In genomic region chr7:77132615-77133420, GRCm38 (mm10) we compare ENCODE assay signal across 8 mouse cellular contexts.
DNase-seq lines count a peak whose midpoint lies in the region; ATAC-seq and TF ChIP-seq lines count a peak whose summit lies in the region.

No protein-coding gene starts in this region.

- WGBS in lung, embryonic 16.5 days, result 33% methylated on average over 15 of the region's 15 CpGs
- 28% methylated on average over 15 of the region's 15 CpGs for WGBS in lung, postnatal 0 days
- WGBS in forebrain, embryonic 14.5 days, result 46% methylated on average over 15 of the region's 15 CpGs
- WGBS in midbrain, embryonic 15.5 days, result 46% methylated on average over 15 of the region's 15 CpGs

- peak; percentile 30 for DNase-seq in adrenal gland, postnatal 14 days
- no peak for DNase-seq in adrenal gland, adult 18-20 months (ENCODE audit: low spot score in 2 of 2)
- DNase-seq in lung, postnatal 0 days (ENCODE audit: low spot score), result no peak
- peak; percentile 39 for DNase-seq in forebrain, embryonic 14.5 days (ENCODE audit: low spot score)
- peak; percentile 36 to 48 for DNase-seq in layer of hippocampus, adult 8-10 months (ENCODE audit: low spot score in 2 of 2)
- DNase-seq in urinary bladder, postnatal 10 days (ENCODE audit: low spot score), result no peak

- TF ChIP-seq CTCF in lung, postnatal 0 days (IDR thresholded peaks at IDR 0.05), result no peak

- H3K27ac ChIP-seq in lung, embryonic 16.5 days (ENCODE audit: low read length), result no peak overlapping the region
- H3K27ac ChIP-seq in lung, postnatal 0 days (ENCODE audit: low read length), result no peak overlapping the region
- H3K27ac ChIP-seq in forebrain, embryonic 14.5 days (ENCODE audit: low read depth, low read length), result no peak overlapping the region
- no peak overlapping the region; the same call in 1 of the 2 replicates for H3K27ac ChIP-seq in midbrain, embryonic 15.5 days

- H3K27me3 ChIP-seq in lung, embryonic 16.5 days (ENCODE audit: control insufficient read depth, insufficient read depth, low read depth, low read length), result no peaks in the 10 kb centered on the region
- H3K27me3 ChIP-seq in lung, postnatal 0 days (replicated peaks; ENCODE audit: insufficient read depth, low read length), result no peaks in the 10 kb centered on the region
- H3K27me3 ChIP-seq in forebrain, embryonic 14.5 days (replicated peaks; ENCODE audit: control insufficient read depth, insufficient read depth, low read length), result no peaks in the 10 kb centered on the region
- no peaks in the 10 kb centered on the region for H3K27me3 ChIP-seq in midbrain, embryonic 15.5 days (replicated peaks)

- no peaks in the 10 kb centered on the region for H3K36me3 ChIP-seq in lung, embryonic 16.5 days (ENCODE audit: control insufficient read depth, insufficient read depth, low read length)
- H3K36me3 ChIP-seq in lung, postnatal 0 days (ENCODE audit: insufficient read depth, low read length), result no peaks in the 10 kb centered on the region
- H3K36me3 ChIP-seq in forebrain, embryonic 14.5 days (ENCODE audit: control insufficient read depth, insufficient read depth, low read length), result no peaks in the 10 kb centered on the region
- H3K36me3 ChIP-seq in midbrain, embryonic 15.5 days (replicated peaks), result no peaks in the 10 kb centered on the region

- no peak overlapping the region for H3K4me3 ChIP-seq in lung, embryonic 16.5 days (ENCODE audit: low read length)
- no peak overlapping the region for H3K4me3 ChIP-seq in lung, postnatal 0 days (ENCODE audit: low read depth, low read length)
- no peak overlapping the region for H3K4me3 ChIP-seq in forebrain, embryonic 14.5 days (ENCODE audit: low read depth, low read length)
- no peak overlapping the region for H3K4me3 ChIP-seq in midbrain, embryonic 15.5 days

- no peak overlapping the region for H3K9ac ChIP-seq in lung, embryonic 16.5 days (ENCODE audit: low read length)
- no peak overlapping the region for H3K9ac ChIP-seq in lung, postnatal 0 days (replicated peaks; ENCODE audit: low read depth)
- H3K9ac ChIP-seq in forebrain, embryonic 14.5 days (ENCODE audit: low read length), result no peak overlapping the region
- H3K9ac ChIP-seq in midbrain, embryonic 15.5 days, result no peak overlapping the region

- ATAC-seq in lung, embryonic 16.5 days (ENCODE audit: low read depth), result peak; percentile 77
- ATAC-seq in lung, postnatal 0 days, result no peak
- peak; percentile 64 for ATAC-seq in forebrain, embryonic 14.5 days
- peak; percentile 92 for ATAC-seq in midbrain, embryonic 15.5 days (replicated peaks)

- H3K4me2 ChIP-seq in lung, embryonic 16.5 days (ENCODE audit: low read depth, low read length), result peak overlapping the region; percentile 3; the same call in 1 of the 2 replicates
- no peak overlapping the region for H3K4me2 ChIP-seq in lung, postnatal 0 days (replicated peaks; ENCODE audit: low read depth, low read length)
- H3K4me2 ChIP-seq in forebrain, embryonic 14.5 days (ENCODE audit: low read length), result no peak overlapping the region
- no peak overlapping the region for H3K4me2 ChIP-seq in midbrain, embryonic 15.5 days

- no peak for TF ChIP-seq EP300 in lung, postnatal 0 days (IDR thresholded peaks at IDR 0.05)

- H3K9me3 ChIP-seq in lung, embryonic 16.5 days (ENCODE audit: control insufficient read depth, low read length), result no peaks in the 10 kb centered on the region
- no peaks in the 10 kb centered on the region for H3K9me3 ChIP-seq in lung, postnatal 0 days (ENCODE audit: low read length)
- no peaks in the 10 kb centered on the region for H3K9me3 ChIP-seq in forebrain, embryonic 14.5 days (replicated peaks; ENCODE audit: control insufficient read depth, low read length)
- no peaks in the 10 kb centered on the region for H3K9me3 ChIP-seq in midbrain, embryonic 15.5 days

- peaks cover 10% of the 10 kb centered on the region; the same call in 1 of the 2 replicates for H3K4me1 ChIP-seq in lung, embryonic 16.5 days (replicated peaks; ENCODE audit: control insufficient read depth, insufficient read depth, low read length)
- H3K4me1 ChIP-seq in lung, postnatal 0 days (ENCODE audit: insufficient read depth, low read depth, low read length), result peaks cover 5% of the 10 kb centered on the region
- peaks cover 6% of the 10 kb centered on the region; the same call in 1 of the 2 replicates for H3K4me1 ChIP-seq in forebrain, embryonic 14.5 days (ENCODE audit: control insufficient read depth, insufficient read depth, low read length)
- H3K4me1 ChIP-seq in midbrain, embryonic 15.5 days, result peaks cover 7% of the 10 kb centered on the region; the same call in 1 of the 2 replicates

Comparison
In these comparisons a context has a peak if more than half of its experiments do, and no peak if none do; other contexts are left out.
1. DNase-seq: peak in adrenal gland, postnatal 14 days (single experiment), forebrain, embryonic 14.5 days (single experiment) and layer of hippocampus, adult 8-10 months (2 of 2); none in adrenal gland, adult 18-20 months (0 of 2), lung, postnatal 0 days (single experiment) and urinary bladder, postnatal 10 days (single experiment).